Mouse (Mus musculus) B cell, adult 62 days (primary cell): Measurements from ENCODE around the gene Gm12790. TPM values are rescaled to one million over a fixed set of nuclear protein-coding genes. Genes with fewer than 3 reads are reported as not detected.

Experiments used
- total RNA-seq: library from RNA; stranded (reverse); gene quantifications from 4 replicates; pipeline ENCODE4 v1.2.4, GENCODE M21; 2023

Gene Gm12790
- total RNA-seq = not detected in 4 replicates

GRCm38 (mm10) chr4:101980949-101981348 is at the start of gene Gm12790:
TSS of gene Gm12790 (minus strand) at chr4:101981049.

GRCm38 (mm10) chr4:101986326-101986725 is 5.5 kb upstream of the Gm12790 start, which contains the start of gene Gm12789:
TSS of gene Gm12789 (plus strand) at chr4:101986626.

GRCm38 (mm10) chr4:101940107-101940506 is 40.7 kb downstream of the Gm12790 start, which contains the start of gene Gm12794:
TSS of gene Gm12794 (plus strand) at chr4:101940407.

Other genes starting within 250 kb of the Gm12790 start
- gene B020004J07Rik, start 137.0 kb downstream of the Gm12790 start, total RNA-seq = not detected in 4 replicates
- not detected in 4 replicates for gene C130073F10Rik, start 87.3 kb downstream of the Gm12790 start, total RNA-seq
- gene Gm12800, start 71.9 kb downstream of the Gm12790 start, total RNA-seq = not detected in 4 replicates
- gene Gm12794, start 40.6 kb downstream of the Gm12790 start, total RNA-seq = not detected in 4 replicates
- gene Gm12789, start 5.6 kb upstream of the Gm12790 start, total RNA-seq = not detected in 4 replicates
- gene Pde4b, start 106.5 kb upstream of the Gm12790 start, total RNA-seq = 142 to 150 TPM (median 145 TPM) in 4 replicates